Mouse (Mus musculus) CH12.LX (cell line): ENCODE results near the gene Cnpy3. TPM values are rescaled to one million over a fixed set of nuclear protein-coding genes. Genes with fewer than 3 reads are reported as not detected.

Experiments used
- DNase-seq: peaks from one replicate; pipeline ENCODE4 v3.0.0-alpha.2; 2013; ENCODE audit errors: extremely low read depth
- H3K27ac ChIP-seq: 2 replicates; pipeline ENCODE4 v1.5.1; 2012; ENCODE audit warnings: low read depth, mild to moderate bottlenecking, control low read depth, moderate library complexity; ENCODE audit not compliant: insufficient read depth
- H3K27me3 ChIP-seq: replicated peaks from 2 replicates; pipeline ENCODE3; 2012; ENCODE audit warnings: inconsistent platforms
- H3K36me3 ChIP-seq, 2 experiments: replicated peaks in 1 of 2; 2 replicates each; pipeline versions ENCODE3 to v1.6.1; 2012; ENCODE audit warnings: inconsistent platforms in 1 of 2, low read length in 1 of 2, mild to moderate bottlenecking in 1 of 2, mixed read lengths in 1 of 2, moderate library complexity in 1 of 2; ENCODE audit not compliant: control insufficient read depth in 1 of 2, insufficient read depth in 1 of 2
- H3K4me1 ChIP-seq, 2 experiments: 2 replicates each; pipeline ENCODE4 v1.6.1; 2012; ENCODE audit warnings: inconsistent platforms in 1 of 2, moderate library complexity in 1 of 2; ENCODE audit not compliant: insufficient read depth in 2 of 2, control insufficient read depth in 1 of 2
- H3K4me2 ChIP-seq: 2 replicates; pipeline ENCODE4 v1.6.1; 2012; ENCODE audit warnings: low read depth, mild to moderate bottlenecking, control low read depth; ENCODE audit not compliant: poor library complexity, insufficient read depth, severe bottlenecking
- H3K4me3 ChIP-seq, 3 experiments: fragments of 150-350 bp in 1 of 3; sonication (generic) in 1 of 3; replicated peaks in 1 of 3; 2 replicates each; pipeline versions ENCODE3 to v1.5.1; 2011 to 2012; ENCODE audit warnings: low read depth in 2 of 3, low read length in 2 of 3, mild to moderate bottlenecking in 2 of 3, moderate library complexity in 2 of 3, control low read depth in 1 of 3, improper control_type of control experiment in 1 of 3, inconsistent platforms in 1 of 3, mixed read lengths in 1 of 3; ENCODE audit not compliant: poor library complexity in 1 of 3
- H3K79me2 ChIP-seq: replicated peaks from 2 replicates; pipeline ENCODE4 v1.6.1; 2012; ENCODE audit warnings: mild to moderate bottlenecking, moderate library complexity; ENCODE audit not compliant: control insufficient read depth, poor library complexity, insufficient read depth, severe bottlenecking; ENCODE audit errors: extremely low read depth
- H3K9ac ChIP-seq: 2 replicates; pipeline ENCODE4 v1.6.1; 2012; ENCODE audit warnings: low read depth, mild to moderate bottlenecking, control low read depth, moderate library complexity; ENCODE audit not compliant: insufficient read depth
- H3K9me3 ChIP-seq: replicated peaks from 2 replicates; pipeline ENCODE3; 2012; ENCODE audit warnings: low read length, inconsistent platforms, mixed read lengths
- BHLHE40 ChIP-seq: IDR thresholded peaks from 2 replicates; pipeline ENCODE4 v1.6.1; 2011; ENCODE audit warnings: mild to moderate bottlenecking, low read depth, low read length, improper control_type of control experiment
- CHD1 ChIP-seq: IDR thresholded peaks from 2 replicates; pipeline ENCODE4 v1.6.1; 2012; ENCODE audit warnings: low read depth, low read length, improper control_type of control experiment, inconsistent platforms
- CTCF ChIP-seq, 2 experiments: IDR thresholded peaks in 1 of 2; conservative IDR thresholded peaks in 1 of 2; 2 replicates each; pipeline ENCODE4 v1.5.1; 2011 to 2012; ENCODE audit warnings: low read depth in 2 of 2, low read length in 2 of 2, improper control_type of control experiment in 1 of 2, inconsistent platforms in 1 of 2, mild to moderate bottlenecking in 1 of 2, moderate library complexity in 1 of 2
- E2F4 ChIP-seq: IDR thresholded peaks from 2 replicates; pipeline ENCODE4 v1.6.1; 2011; ENCODE audit warnings: low read depth, low read length, improper control_type of control experiment; ENCODE audit not compliant: insufficient replicate concordance
- GABPA ChIP-seq: IDR thresholded peaks from 2 replicates; pipeline ENCODE4 v1.6.1; 2012; ENCODE audit warnings: low read depth, low read length, improper control_type of control experiment, inconsistent platforms; ENCODE audit not compliant: insufficient replicate concordance
- IRF4 ChIP-seq: IDR thresholded peaks from 2 replicates; pipeline ENCODE4 v1.6.1; 2014; ENCODE audit warnings: low read depth, mild to moderate bottlenecking, inconsistent platforms, low read length, improper control_type of control experiment
- JUND ChIP-seq: conservative IDR thresholded peaks from 2 replicates; pipeline ENCODE4 v1.6.1; 2011; ENCODE audit warnings: low read depth, low read length, improper control_type of control experiment
- MAX ChIP-seq: IDR thresholded peaks from 2 replicates; pipeline ENCODE4 v1.6.1; 2011; ENCODE audit warnings: low read length, improper control_type of control experiment
- MAZ ChIP-seq: IDR thresholded peaks from 2 replicates; pipeline ENCODE4 v1.6.1; 2012; ENCODE audit warnings: low read depth, mild to moderate bottlenecking, inconsistent platforms, low read length, improper control_type of control experiment, moderate library complexity
- MXI1 ChIP-seq: IDR thresholded peaks from 2 replicates; pipeline ENCODE4 v1.6.1; 2011; ENCODE audit warnings: mild to moderate bottlenecking, low read depth, low read length, improper control_type of control experiment
- NRF1 ChIP-seq: IDR thresholded peaks from 2 replicates; pipeline ENCODE4 v1.6.1; 2014; ENCODE audit warnings: low read depth, mild to moderate bottlenecking, inconsistent platforms, low read length, improper control_type of control experiment, moderate library complexity
- RCOR1 ChIP-seq: conservative IDR thresholded peaks from 2 replicates; pipeline ENCODE4 v1.6.1; 2012; ENCODE audit warnings: low read depth, mild to moderate bottlenecking, inconsistent platforms, low read length, improper control_type of control experiment
- SMC3 ChIP-seq: IDR thresholded peaks from 2 replicates; pipeline ENCODE4 v1.6.1; 2011; ENCODE audit warnings: low read depth, low read length, improper control_type of control experiment
- TBP ChIP-seq: conservative IDR thresholded peaks from 2 replicates; pipeline ENCODE4 v1.6.1; 2011; ENCODE audit warnings: low read depth, low read length, improper control_type of control experiment
- USF1 ChIP-seq: IDR thresholded peaks from 2 replicates; pipeline ENCODE4 v1.6.1; 2014; ENCODE audit warnings: low read depth, mild to moderate bottlenecking, inconsistent platforms, low read length, improper control_type of control experiment
- USF2 ChIP-seq: conservative IDR thresholded peaks from 2 replicates; pipeline ENCODE4 v1.6.1; 2011; ENCODE audit warnings: low read depth, low read length, improper control_type of control experiment
- ZC3H11A ChIP-seq: IDR thresholded peaks from 2 replicates; pipeline ENCODE4 v1.6.1; 2012; ENCODE audit warnings: low read depth, mild to moderate bottlenecking, inconsistent platforms, low read length, improper control_type of control experiment
- ZNF384 ChIP-seq: IDR thresholded peaks from 2 replicates; pipeline ENCODE4 v1.6.1; 2012; ENCODE audit warnings: low read depth, low read length, improper control_type of control experiment, inconsistent platforms
- dilution Hi-C: fragments of 300-500 bp; cut with MboI; formaldehyde crosslinking; loops from 2 replicates; pipeline ENCODE4 v1.14.3; 2020; ENCODE audit warnings: low sequenced_read_pairs; ENCODE audit not compliant: extremely low pct_unique_long_range_greater_than_20kb, extremely low pct_ligation_motif_present
- in situ Hi-C: fragments of 300-500 bp; cut with MboI; formaldehyde crosslinking; loops from 3 replicates; pipeline ENCODE4 v1.14.3; 2019; ENCODE audit warnings: low sequenced_read_pairs, low pct_ligation_motif_present, low pct_unique_long_range_greater_than_20kb, mixed read lengths
- polyA plus RNA-seq: library from polyadenylated mRNA; unstranded; fragments of >175 nt; gene quantifications from 2 replicates; pipeline ENCODE4 v1.2.1, GENCODE M21; 2012; ENCODE audit warnings: low read depth; ENCODE audit not compliant: insufficient read length
- total RNA-seq, 2 experiments: library from RNA; depleted of rRNA; stranded (reverse); fragments of 300-350 nt in 1 of 2; fragments of >200 nt in 1 of 2; gene quantifications; 2 replicates each; pipeline ENCODE4 v1.2.3; 2012 to 2014

The Cnpy3 gene
- total and polyA plus RNA-seq, 3 experiments: 78.6 to 102 (median 94.8) TPM

- TF ChIP-seq CHD1 (peak; percentile 95; the same call in 1 of the 2 replicates), RCOR1 (0 out of 2 replicates have a peak, but pooled peaks have one; percentile 29), ZNF384 (no peak; the same call in 1 of the 2 replicates), SMC3 (peak; percentile 5; the same call in 1 of the 2 replicates), GABPA (no peak)
These were observed 20.6 kb upstream of the Cnpy3 start, which contains the start of gene 2310039H08Rik (continued) for GRCm38 (mm10) chr17:46772404-46773277.

GRCm38 (mm10) chr17:46772038-46772403, 20.0 kb upstream of the Cnpy3 start:
- Histone ChIP-seq H3K36me3 (peaks cover 21 to 26% of the 10 kb centered on the region in 2 experiments), H3K27me3 (no peaks in the 10 kb centered on the region), H3K9me3 (no peaks in the 10 kb centered on the region), H3K9ac (peak overlapping the region; percentile 64; the same call in 1 of the 2 replicates), H3K4me2 (peak overlapping the region; percentile 64), H3K4me3 (peak overlapping the region; percentile 67 to 88 (median 86)), H3K4me1 (peaks cover 8 to 28% of the 10 kb centered on the region in 2 experiments), H3K79me2 (no peaks in the 10 kb centered on the region; the same call in 1 of the 2 replicates), H3K27ac (peak overlapping the region; percentile 85; the same call in 1 of the 2 replicates)
- TF ChIP-seq MAZ (0 out of 2 replicates have a peak, but pooled peaks have one; percentile 0), CTCF (conservative IDR thresholded peaks at IDR 0.05 in 1 of 2, IDR thresholded peaks at IDR 0.05 in 1 of 2; ENCODE audit: low read depth in 2 of 2, low read length in 2 of 2) (no peak)
- in situ Hi-C loops: loop anchor here (5.0 kb wide), 2 partner anchors 35 to 120 kb away; partner anchors contain the start of gene Cul7
- no peak for DNase-seq
- dilution Hi-C loops: no loop called here

- Histone ChIP-seq H3K36me3 (peaks cover 20 to 26% of the 10 kb centered on the region in 2 experiments), H3K27me3 (no peaks in the 10 kb centered on the region), H3K9ac (peak overlapping the region; percentile 64; the same call in 1 of the 2 replicates), H3K27ac (no peak overlapping the region), H3K79me2 (no peaks in the 10 kb centered on the region; the same call in 1 of the 2 replicates), H3K4me3 (peak overlapping the region in 2 of 3 experiments; percentile 67 to 88), H3K4me2 (peak overlapping the region; percentile 64), H3K4me1 (peaks cover 8 to 28% of the 10 kb centered on the region in 2 experiments), H3K9me3 (no peaks in the 10 kb centered on the region)
- no peak for TF ChIP-seq ZC3H11A
- no peak for TF ChIP-seq USF1
- TF ChIP-seq MXI1: no peak
- no peak for TF ChIP-seq GABPA
- TF ChIP-seq TBP: no peak
- TF ChIP-seq IRF4: no peak
- no peak for TF ChIP-seq NRF1
- TF ChIP-seq E2F4: no peak
- TF ChIP-seq ZNF384: no peak
- no peak for TF ChIP-seq MAX
- TF ChIP-seq JUND: no peak
- TF ChIP-seq BHLHE40: no peak
- no peak for TF ChIP-seq USF2
- DNase-seq: no peak
- in situ Hi-C loops (loop anchor here (5.0 kb wide), 2 partner anchors 34 to 119 kb away; partner anchors contain the start of gene Cul7), dilution Hi-C loops (no loop called here)
These were observed 19.6 kb upstream of the Cnpy3 start for GRCm38 (mm10) chr17:46771616-46772015.
